Mouse (Mus musculus) midbrain, embryonic 16.5 days (tissue): ENCODE measurements around the gene Clpp. TPM values are rescaled to one million over a fixed set of nuclear protein-coding genes. Genes with fewer than 3 reads are reported as not detected.

Experiments
- ATAC-seq: fragments of 200-750 bp; cut with Nextera tagmentation; 2 replicates; pipeline ENCODE4 v1.8.0; 2017; ENCODE audit warnings: moderate TSS enrichment
- H3K27ac ChIP-seq: fragments of 300-500 bp; sonication (generic); 2 replicates; pipeline ENCODE4 v1.5.1; 2014; ENCODE audit warnings: mild to moderate bottlenecking, low read length, mixed read lengths
- H3K27me3 ChIP-seq: fragments of 300-500 bp; sonication (generic); 2 replicates; pipeline ENCODE4 v1.6.1; 2014; ENCODE audit warnings: low read depth, low read length, mixed read lengths; ENCODE audit not compliant: control insufficient read depth, insufficient read depth
- H3K36me3 ChIP-seq: fragments of 300-500 bp; sonication (generic); 2 replicates; pipeline ENCODE4 v1.6.1; 2014; ENCODE audit warnings: mild to moderate bottlenecking, low read length, moderate library complexity, mixed read lengths; ENCODE audit not compliant: control insufficient read depth, insufficient read depth
- H3K4me1 ChIP-seq: fragments of 300-500 bp; sonication (generic); 2 replicates; pipeline ENCODE4 v1.6.1; 2014; ENCODE audit warnings: mild to moderate bottlenecking, low read length, mixed read lengths; ENCODE audit not compliant: control insufficient read depth, insufficient read depth
- H3K4me2 ChIP-seq: fragments of 300-500 bp; sonication (generic); 2 replicates; pipeline ENCODE4 v1.6.1; 2014; ENCODE audit warnings: mild to moderate bottlenecking, low read length, mixed read lengths
- H3K4me3 ChIP-seq: fragments of 300-500 bp; sonication (generic); 2 replicates; pipeline ENCODE4 v1.5.1; 2014; ENCODE audit warnings: low read depth, mild to moderate bottlenecking, low read length, moderate library complexity, mixed read lengths
- H3K9ac ChIP-seq: fragments of 300-500 bp; sonication (generic); 2 replicates; pipeline ENCODE4 v1.6.1; 2014; ENCODE audit warnings: low read depth, low read length, mixed read lengths
- H3K9me3 ChIP-seq: fragments of 300-500 bp; sonication (generic); replicated peaks from 2 replicates; pipeline ENCODE4 v1.6.1; 2014; ENCODE audit warnings: mild to moderate bottlenecking, low read length, mixed read lengths; ENCODE audit not compliant: control insufficient read depth, poor library complexity, severe bottlenecking
- WGBS: fragments of 180-500 bp; shearing (Covaris S2); extraction: QIAGEN DNeasy Blood & Tissue Kit; methylation state at CpG from one replicate; pipeline ENCODE4 v1.1.7; 2014; 5-methylcytosine and 5-hydroxymethylcytosine counted together
- polyA plus RNA-seq: library from polyadenylated mRNA; unstranded; fragments of >200 nt; fragmentation: Nextera tagmentation; extraction: Ambion mirVana; gene quantifications from 2 replicates; pipeline ENCODE4 v1.2.1, GENCODE M21; 2015

Gene Clpp
- polyA plus RNA-seq, 1 experiment from 2014 or later, result 171 TPM

DNA sequence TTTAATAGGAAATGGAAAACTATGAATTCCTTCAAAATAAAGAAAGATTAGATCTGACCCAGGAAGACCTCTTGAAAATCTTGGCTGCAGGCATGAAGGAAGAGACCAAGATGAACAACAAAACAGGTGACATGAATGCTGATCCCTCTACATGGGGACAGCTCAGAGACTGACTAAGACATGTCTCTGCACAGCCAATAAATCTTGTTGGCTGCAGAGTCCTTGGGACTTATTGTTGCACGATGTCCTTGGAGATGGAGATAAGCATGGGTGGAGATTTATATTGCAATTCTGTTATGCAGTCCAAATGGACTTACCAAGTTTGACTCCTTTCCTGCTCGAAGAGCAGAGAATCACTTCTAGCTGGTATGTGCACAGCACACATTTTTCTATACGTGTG, 20.8 kb upstream of the Clpp start:
- Histone ChIP-seq H3K27ac (no peak overlapping the region), H3K27me3 (no peaks in the 10 kb centered on the region; the same call in 1 of the 2 replicates), H3K9ac (no peak overlapping the region), H3K4me2 (no peak overlapping the region), H3K9me3 (no peaks in the 10 kb centered on the region), H3K4me3 (no peak overlapping the region), H3K36me3 (no peaks in the 10 kb centered on the region), H3K4me1 (no peaks in the 10 kb centered on the region)
- 73% methylated on average over 3 of the region's 3 CpGs for WGBS
- ATAC-seq, result no peak

DNA sequence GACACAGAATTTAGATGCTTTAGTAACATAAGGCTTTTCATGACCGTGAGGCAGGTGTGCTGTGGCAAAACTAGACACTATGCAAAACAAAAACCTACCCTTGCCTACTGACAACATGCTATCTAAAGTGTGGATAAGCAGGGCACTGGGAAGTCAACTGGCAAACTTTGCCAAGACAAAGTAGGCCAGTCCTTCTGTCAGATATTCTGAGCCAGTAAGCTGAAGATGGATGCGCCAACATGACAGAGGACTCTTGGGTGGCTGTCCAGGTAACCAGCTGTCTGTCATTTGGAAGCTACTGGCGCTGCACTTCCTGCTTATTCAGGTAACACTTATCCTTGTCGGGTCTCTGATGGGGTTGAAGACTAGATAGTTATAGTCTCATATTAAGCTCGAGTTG, 20.0 kb upstream of the Clpp start:
- Histone ChIP-seq H3K9ac (no peak overlapping the region), H3K27me3 (no peaks in the 10 kb centered on the region; the same call in 1 of the 2 replicates), H3K4me3 (no peak overlapping the region), H3K36me3 (no peaks in the 10 kb centered on the region), H3K4me2 (no peak overlapping the region), H3K9me3 (no peaks in the 10 kb centered on the region), H3K4me1 (no peaks in the 10 kb centered on the region), H3K27ac (no peak overlapping the region)
- 75% methylated on average over 5 of the region's 5 CpGs for WGBS
- no peak for ATAC-seq

DNA sequence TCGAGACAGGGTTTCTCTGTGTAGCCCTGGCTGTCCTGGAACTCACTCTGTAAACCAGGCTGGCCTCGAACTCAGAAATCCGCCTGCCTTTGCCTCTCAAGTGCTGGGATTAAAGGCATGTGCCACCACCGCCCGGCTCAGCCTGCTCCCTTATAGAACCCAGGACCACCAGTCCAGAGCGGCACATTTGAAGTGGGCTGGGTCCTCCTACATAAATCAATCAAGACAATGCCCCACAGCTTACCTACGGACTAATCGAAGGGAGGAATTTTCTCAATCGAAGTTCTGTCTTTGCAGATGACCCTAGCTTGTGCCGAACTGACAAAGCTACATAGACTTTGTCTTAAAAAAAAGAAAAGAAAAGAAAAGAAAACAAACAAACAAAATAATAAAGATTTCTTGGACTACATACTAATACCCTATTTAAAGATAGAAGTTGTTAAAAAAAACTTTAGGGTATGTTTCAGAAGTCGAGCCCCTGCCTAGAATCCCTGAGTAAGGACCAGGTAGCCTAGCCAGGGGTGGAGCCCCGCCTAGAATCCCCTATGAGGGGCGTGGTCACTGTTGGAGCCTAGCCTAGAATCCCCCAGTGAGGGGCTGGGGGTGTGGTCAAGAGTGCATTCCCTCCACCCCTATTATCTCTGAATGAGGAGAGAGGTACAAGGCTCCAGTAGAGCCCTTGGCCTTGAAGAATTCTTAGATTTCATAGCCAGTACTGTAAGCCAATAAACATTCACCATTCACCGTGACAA, 16.0 kb upstream of the Clpp start:
- ATAC-seq, result no peak
- Histone ChIP-seq H3K4me3 (no peak overlapping the region), H3K4me1 (no peaks in the 10 kb centered on the region), H3K9ac (no peak overlapping the region), H3K27ac (no peak overlapping the region), H3K9me3 (no peaks in the 10 kb centered on the region), H3K27me3 (no peaks in the 10 kb centered on the region; the same call in 1 of the 2 replicates), H3K4me2 (no peak overlapping the region), H3K36me3 (no peaks in the 10 kb centered on the region)
- WGBS, result 69% methylated on average over 13 of the region's 14 CpGs

DNA sequence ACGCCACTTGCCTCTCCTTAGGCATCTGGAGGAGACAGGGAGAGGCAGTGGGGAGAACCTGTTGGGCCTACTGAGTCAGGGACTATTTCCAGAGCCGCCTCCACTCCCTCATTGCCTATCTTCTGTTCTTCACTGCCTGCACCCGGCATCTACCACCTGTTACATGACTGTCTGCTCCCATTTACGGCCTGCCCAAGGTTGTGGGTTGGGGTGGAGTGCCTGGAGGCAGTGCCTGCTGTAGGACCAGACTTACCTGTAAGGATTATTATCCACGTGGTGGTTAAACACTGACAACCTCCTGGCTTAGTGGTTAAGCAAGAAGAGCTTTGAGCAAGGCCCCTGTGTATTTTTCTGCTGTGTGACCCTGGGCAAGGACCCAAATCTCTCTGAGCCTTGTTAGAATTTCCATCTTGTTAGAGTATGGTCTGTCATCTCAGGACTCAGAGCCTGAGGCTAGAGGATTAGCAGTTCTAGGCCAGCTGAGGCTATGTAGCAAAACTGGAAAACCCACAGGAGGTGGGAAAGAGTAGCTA, 15.3 kb upstream of the Clpp start:
- Histone ChIP-seq H3K27me3 (no peaks in the 10 kb centered on the region; the same call in 1 of the 2 replicates), H3K9ac (no peak overlapping the region), H3K4me2 (no peak overlapping the region), H3K27ac (no peak overlapping the region), H3K4me1 (no peaks in the 10 kb centered on the region), H3K9me3 (no peaks in the 10 kb centered on the region), H3K4me3 (no peak overlapping the region), H3K36me3 (no peaks in the 10 kb centered on the region)
- WGBS, result 88% methylated on average over 5 of the region's 5 CpGs
- no peak for ATAC-seq

DNA sequence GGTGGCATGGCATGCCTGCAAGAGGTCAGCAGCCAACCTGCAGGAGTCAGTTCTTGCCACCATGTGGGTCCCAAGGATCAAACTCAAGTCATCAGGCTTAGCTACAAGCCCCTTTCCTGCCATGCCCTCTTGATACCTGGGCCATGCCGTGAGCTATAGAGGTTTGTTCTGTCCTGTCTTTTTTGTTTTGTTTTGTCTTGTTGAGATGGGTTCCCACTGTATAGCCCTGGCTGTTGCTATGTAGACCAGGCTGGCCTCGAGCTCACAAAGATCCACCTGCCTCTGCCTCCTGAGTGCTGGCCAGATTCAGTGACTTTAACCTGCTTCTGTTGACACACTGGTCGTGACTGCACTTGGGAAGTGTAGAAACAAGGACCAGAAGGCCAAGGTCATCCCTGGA, 14.7 kb upstream of the Clpp start:
- H3K9ac ChIP-seq, result no peak overlapping the region
- no peak for ATAC-seq
- no peak overlapping the region for H3K4me3 ChIP-seq
- H3K9me3 ChIP-seq, result no peaks in the 10 kb centered on the region
- no peaks in the 10 kb centered on the region for H3K4me1 ChIP-seq
- no peak overlapping the region for H3K4me2 ChIP-seq
- 72% methylated on average over 3 of the region's 3 CpGs for WGBS
- H3K27ac ChIP-seq, result no peak overlapping the region
- no peaks in the 10 kb centered on the region for H3K27me3 ChIP-seq
- H3K36me3 ChIP-seq, result no peaks in the 10 kb centered on the region

DNA sequence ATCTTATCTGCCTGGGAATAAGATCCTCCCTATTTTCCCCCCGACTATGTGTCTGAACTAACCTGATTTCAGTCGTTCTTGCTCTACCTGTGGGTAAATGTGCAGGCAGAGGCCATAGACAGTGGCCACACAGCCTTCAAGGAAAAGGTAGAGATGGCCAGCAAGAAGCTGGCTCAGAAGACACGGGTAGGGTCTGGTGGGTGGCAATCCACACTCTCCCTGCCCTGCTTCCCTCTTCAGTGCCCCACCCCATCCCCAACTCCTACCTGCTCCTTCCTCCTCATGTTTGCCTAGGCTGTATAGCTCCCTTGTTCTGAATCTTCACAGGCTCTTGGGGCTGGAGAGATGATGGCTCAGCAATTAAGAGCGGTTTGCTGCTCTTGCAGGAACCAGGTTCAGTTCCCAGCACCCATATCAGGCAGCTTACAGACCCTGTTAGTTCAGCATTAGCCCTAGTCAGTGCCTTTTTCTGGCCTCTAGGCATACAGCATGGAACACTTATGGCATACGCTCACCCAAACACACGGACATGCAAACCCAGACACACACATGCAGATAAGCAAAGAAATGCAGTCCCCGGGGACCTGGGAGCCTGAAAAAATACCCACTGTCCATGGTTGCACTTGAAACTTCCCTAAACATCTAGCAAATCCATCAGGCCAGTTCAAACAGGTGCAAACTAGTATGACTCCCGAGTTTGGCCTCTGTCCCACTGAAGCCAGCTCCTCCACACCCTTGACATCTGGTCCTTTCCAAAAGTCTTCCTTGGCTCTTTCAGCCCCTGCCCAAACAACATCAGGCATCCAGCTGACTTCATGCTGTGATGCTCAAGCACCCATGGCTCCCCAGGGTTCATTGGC, 13.3 kb upstream of the Clpp start:
- no peaks in the 10 kb centered on the region for H3K9me3 ChIP-seq
- H3K4me1 ChIP-seq, result no peaks in the 10 kb centered on the region
- ATAC-seq, result no peak
- no peak overlapping the region for H3K27ac ChIP-seq
- WGBS, result 82% methylated on average over 8 of the region's 8 CpGs
- no peak overlapping the region for H3K4me3 ChIP-seq
- no peak overlapping the region for H3K4me2 ChIP-seq
- H3K27me3 ChIP-seq, result no peaks in the 10 kb centered on the region
- H3K9ac ChIP-seq, result no peak overlapping the region
- no peaks in the 10 kb centered on the region for H3K36me3 ChIP-seq

DNA sequence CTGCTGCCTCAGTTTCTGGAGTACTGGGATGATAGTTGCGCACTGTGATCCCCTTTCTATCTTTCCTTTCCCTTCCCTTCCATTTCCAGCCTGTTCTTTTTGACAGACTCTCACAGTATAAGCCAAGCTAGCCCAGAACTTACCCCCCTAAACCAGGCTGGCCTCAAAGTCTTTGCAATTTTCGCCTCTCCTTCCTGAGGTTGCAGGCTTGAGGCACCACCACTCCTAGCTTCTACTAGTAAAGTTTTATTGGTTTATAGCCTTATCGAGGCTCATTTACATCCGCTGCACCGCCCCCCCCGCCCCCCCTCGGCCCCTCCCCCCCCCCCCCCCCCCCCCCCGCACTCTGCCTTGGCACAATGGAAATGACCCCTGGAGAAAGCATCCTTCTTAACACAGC, 10.6 kb upstream of the Clpp start:
- Histone ChIP-seq H3K27me3 (no peaks in the 10 kb centered on the region), H3K4me3 (no peak overlapping the region), H3K9ac (no peak overlapping the region), H3K4me2 (no peak overlapping the region), H3K27ac (no peak overlapping the region), H3K9me3 (no peaks in the 10 kb centered on the region), H3K36me3 (no peaks in the 10 kb centered on the region), H3K4me1 (no peaks in the 10 kb centered on the region)
- 48% methylated on average over 5 of the region's 8 CpGs for WGBS
- ATAC-seq, result no peak

DNA sequence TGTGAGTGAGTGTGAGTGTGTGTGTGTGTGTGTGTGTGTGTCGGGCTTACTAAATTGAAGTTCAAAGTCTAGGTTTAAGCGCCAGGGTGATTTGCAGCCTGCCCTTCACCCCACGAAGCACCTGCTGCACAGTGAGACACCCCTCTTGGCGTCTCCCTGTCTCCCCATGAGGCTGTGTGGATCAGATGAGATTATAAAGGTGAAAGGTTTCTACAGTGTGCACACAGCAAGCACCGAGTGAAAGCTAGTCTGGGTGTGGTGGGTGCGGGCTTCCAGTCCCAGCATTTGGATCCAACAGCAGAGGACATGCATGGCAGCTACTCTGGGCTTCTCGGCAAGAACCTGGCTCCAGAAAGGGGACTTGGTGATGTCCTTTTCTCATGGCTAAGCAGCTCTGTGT, 9.1 kb upstream of the Clpp start:
- Histone ChIP-seq H3K27me3 (no peaks in the 10 kb centered on the region), H3K4me2 (no peak overlapping the region), H3K9me3 (no peaks in the 10 kb centered on the region), H3K27ac (no peak overlapping the region), H3K9ac (no peak overlapping the region), H3K4me1 (no peaks in the 10 kb centered on the region), H3K4me3 (no peak overlapping the region), H3K36me3 (no peaks in the 10 kb centered on the region)
- ATAC-seq, result no peak
- 75% methylated on average over 7 of the region's 7 CpGs for WGBS

DNA sequence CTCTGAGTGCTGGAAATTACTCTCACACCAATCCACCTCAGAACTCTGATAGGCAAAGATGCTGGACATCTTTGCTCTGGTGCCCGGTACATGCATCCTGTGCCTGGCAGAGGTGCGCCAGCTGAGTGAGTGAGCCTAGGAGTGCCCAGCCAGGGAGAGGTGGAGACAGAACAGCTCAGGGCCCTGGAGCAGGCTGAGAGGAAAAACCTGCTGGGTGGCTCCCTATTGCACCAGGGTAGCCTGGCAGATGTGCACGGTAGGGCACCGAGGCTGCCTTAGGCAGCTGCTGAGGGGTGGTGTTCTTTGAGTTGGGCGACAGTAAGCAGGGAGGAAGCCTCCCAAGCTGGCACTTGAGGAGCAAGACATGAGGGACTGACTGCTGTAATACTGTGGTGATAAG, 8.1 kb upstream of the Clpp start, which contains the start of gene Acer1:
Gene Acer1, minus strand, starts transcription at position 114 of the 400 bp plus-strand sequence.
- WGBS, result 76% methylated on average over 5 of the region's 5 CpGs

More for the DNA sequence above, 8.1 kb upstream of the Clpp start, which contains the start of gene Acer1:
- Histone ChIP-seq H3K4me1 (no peaks in the 10 kb centered on the region), H3K4me3 (no peak within 1 kb of the TSS), H3K27me3 (no peaks in the 10 kb centered on the region), H3K27ac (no peak within 1 kb of the TSS), H3K9ac (no peak within 1 kb of the TSS), H3K4me2 (no peak within 1 kb of the TSS), H3K36me3 (no peaks in the 10 kb centered on the region), H3K9me3 (no peaks in the 10 kb centered on the region)
- ATAC-seq, result no peak
